ENCODE assay signal across 13 mouse cellular contexts in genomic region chr7:40801291-40801690, GRCm38 (mm10).
"Had no signal": no experiment of that assay in that cellular context is flagged by ENCODE, and none has a peak within 500 bp of the region (broad histone marks: within the 10 kb centered on the region; RNA-seq: fewer than 3 reads in every experiment).

No protein-coding gene starts in this region.

- H3K36me3 ChIP-seq: limb, embryonic 12.5 days; liver, embryonic 13.5 days; midbrain, embryonic 15.5 days; stomach, embryonic 15.5 days had no signal

- H3K27ac ChIP-seq: kidney, postnatal 0 days; limb, embryonic 12.5 days; liver, embryonic 13.5 days; midbrain, embryonic 15.5 days; stomach, embryonic 15.5 days had no signal

- H3K4me2 ChIP-seq: limb, embryonic 12.5 days; liver, embryonic 13.5 days; midbrain, embryonic 11.5 days; midbrain, embryonic 15.5 days; stomach, embryonic 15.5 days had no signal

- H3K27me3 ChIP-seq: limb, embryonic 12.5 days; liver, embryonic 13.5 days; midbrain, embryonic 15.5 days; stomach, embryonic 15.5 days had no signal

- H3K4me3 ChIP-seq: limb, embryonic 12.5 days; liver, embryonic 13.5 days; midbrain, embryonic 15.5 days; stomach, embryonic 15.5 days had no signal

- DNase-seq: kidney, adult 11 months; kidney, adult 9 months; kidney, postnatal 36 days; liver; liver, embryonic 13.5 days; liver, postnatal 0 days; right cerebral cortex, postnatal 14 days; thymus, postnatal 36 days had no signal

- H3K4me1 ChIP-seq: limb, embryonic 12.5 days; liver, embryonic 13.5 days; midbrain, embryonic 15.5 days; stomach, embryonic 15.5 days had no signal

- H3K9me3 ChIP-seq: limb, embryonic 12.5 days; liver, embryonic 13.5 days; midbrain, embryonic 15.5 days; stomach, embryonic 15.5 days had no signal

- ATAC-seq: liver, postnatal 0 days; midbrain, embryonic 15.5 days had no signal

- H3K9ac ChIP-seq: limb, embryonic 12.5 days; liver, embryonic 13.5 days; liver, postnatal 0 days; midbrain, embryonic 15.5 days; stomach, embryonic 15.5 days had no signal
